Mouse (Mus musculus): Measurements from ENCODE around the gene Iqsec1.

Iqsec1 gene

GRCm38 (mm10) chr6:90608186-90608585 is 380.3 kb downstream of the Iqsec1 start:
- in situ Hi-C loops (cut with MboI; ENCODE audit: unreplicated experiment in 2 of 2), result loop anchor here (5.0 to 25.0 kb wide), 6 partner anchors 114 to 679 kb away; no protein-coding TSS in a partner anchor

GRCm38 (mm10) chr6:90607196-90607595 is 381.3 kb downstream of the Iqsec1 start:
- in situ Hi-C loops (cut with MboI; ENCODE audit: unreplicated experiment in 2 of 2), result loop anchor here (5.0 to 25.0 kb wide), 6 partner anchors 115 to 680 kb away; no protein-coding TSS in a partner anchor

- in situ Hi-C loops (cut with MboI; ENCODE audit: unreplicated experiment in 2 of 2), result loop anchor here (5.0 to 25.0 kb wide), 6 partner anchors 116 to 681 kb away; no protein-coding TSS in a partner anchor
These were observed 381.9 kb downstream of the Iqsec1 start for GRCm38 (mm10) chr6:90606538-90606937.
